Mouse (Mus musculus): ENCODE measurements at regions not wholly inside any gene's neighbourhood (a gene's known extent, or its start where the extent isn't known, plus 50 kb on each side); places are given as distances from the start of the nearest gene placed in this dataset.

GRCm38 (mm10) chr10:43800077-43800476 is 101.5 kb downstream of the Qrsl1 start:
- no peak for DNase-seq

GRCm38 (mm10) chr10:43815291-43815690 is 86.3 kb downstream of the Qrsl1 start:
- no peak for DNase-seq

GRCm38 (mm10) chr10:43817522-43818198 is 83.9 kb downstream of the Qrsl1 start:
- DNase-seq, result no peak

- no peak for DNase-seq
Observed at GRCm38 (mm10) chr10:43818623-43819022, 82.9 kb downstream of the Qrsl1 start.

DNA sequence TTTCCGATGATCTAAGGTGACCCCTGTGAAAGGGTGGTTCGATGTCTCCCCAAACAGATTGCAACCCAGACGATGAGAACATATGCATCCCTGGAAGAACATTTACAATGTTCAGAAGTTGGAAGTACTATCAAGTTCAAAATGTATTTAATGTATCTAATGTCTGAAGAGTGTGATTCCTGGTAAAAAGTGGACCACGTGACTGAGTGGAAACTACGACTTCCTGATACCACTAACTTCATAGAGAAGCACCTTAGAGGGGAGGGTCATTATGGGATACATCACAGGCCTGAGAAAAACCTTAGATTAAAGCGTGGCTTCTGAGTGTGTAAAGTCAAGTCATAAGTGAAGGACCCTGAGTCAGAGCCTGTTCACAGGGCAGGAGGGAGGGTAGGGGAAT is 82.1 kb downstream of the Qrsl1 start:
- DNase-seq, result no peak

- DNase-seq, result no peak
Observed at GRCm38 (mm10) chr10:43822615-43823014, 78.9 kb downstream of the Qrsl1 start.

- DNase-seq, result no peak
Observed at GRCm38 (mm10) chr10:43824009-43824408, 77.5 kb downstream of the Qrsl1 start.
